Mouse (Mus musculus) granulocyte monocyte progenitor cell, adult 5-6 weeks (primary cell): ENCODE results near the gene Ano8. TPM values are rescaled to one million over a fixed set of nuclear protein-coding genes. Genes with fewer than 3 reads are reported as not detected.
"Not testable (repeated sequence)": the region's sequence is repeated elsewhere in the genome, so short reads cannot be mapped to it uniquely, and the experiment has no call there.

Experiments
- ATAC-seq: replicated peaks from 2 replicates; pipeline ENCODE4 v1.8.0; 2016; ENCODE audit warnings: mild to moderate bottlenecking, moderate TSS enrichment, inconsistent platforms; ENCODE audit not compliant: poor library complexity, severe bottlenecking
- total RNA-seq, 2 experiments: library from RNA; stranded (forward) in 1 of 2; stranded (reverse) in 1 of 2; fragments of 200-712, 200-1000 nt in 1 of 2; fragments of >200 nt in 1 of 2; fragmentation: Nextera tagmentation in 1 of 2; gene quantifications; 2 replicates each; pipeline ENCODE4 v1.2.3; 2014 to 2017

Ano8 gene
- total RNA-seq (2014; fragmentation: Nextera tagmentation), result 0.43 and 2.5 TPM in 2 replicates
- total RNA-seq (2017), result 1.9 and 4.5 TPM in 2 replicates

DNA sequence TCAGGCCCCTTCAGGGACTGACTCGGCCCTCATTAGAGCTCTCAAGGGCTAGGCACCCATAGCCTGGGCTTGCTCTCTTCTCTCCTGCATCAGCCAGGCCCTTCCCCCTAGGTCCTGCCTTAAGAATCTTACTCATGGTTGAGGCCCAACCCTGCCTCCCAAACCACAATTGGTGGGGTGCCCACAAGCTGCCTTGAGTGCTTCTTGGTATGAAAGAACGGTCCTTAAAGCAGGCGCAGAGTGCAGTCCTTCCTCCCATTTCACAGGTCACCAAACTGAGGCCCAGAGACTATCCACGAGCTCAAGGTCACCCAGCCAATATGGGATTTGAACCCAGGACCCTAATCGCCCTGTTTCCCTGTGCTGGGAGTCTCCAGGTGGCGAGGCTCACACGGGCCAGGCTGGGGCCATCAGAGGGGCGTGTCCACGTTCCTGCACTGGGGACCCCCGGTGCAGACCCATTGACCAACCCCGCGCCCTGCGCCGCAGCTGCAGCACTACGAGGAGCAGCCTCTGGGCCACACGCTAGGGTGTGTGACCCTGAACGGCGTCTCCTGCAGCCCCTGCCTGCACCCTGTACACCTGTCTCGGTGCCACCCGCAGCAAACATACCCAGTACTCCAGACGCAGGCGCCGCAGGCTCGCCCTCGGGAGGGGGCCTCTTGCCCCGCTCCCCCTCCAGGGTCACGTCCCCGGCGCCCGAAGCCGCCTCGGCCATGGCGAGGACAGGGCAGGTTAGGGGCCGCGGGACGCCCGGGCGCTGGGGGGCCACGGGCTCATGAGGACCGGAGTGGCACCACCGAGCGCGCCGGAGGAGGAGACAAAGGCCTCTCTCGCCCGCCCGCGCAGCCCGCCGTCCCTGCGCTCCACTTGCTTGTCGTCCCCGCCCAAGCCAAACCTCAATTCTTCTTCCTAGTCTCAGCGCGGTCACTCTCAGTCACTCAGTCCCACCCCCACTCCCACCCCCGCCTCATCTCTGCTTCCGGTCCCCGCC is at the start of gene Ano8:
Gene Ano8, minus strand, starts transcription at position 822 of the 994 bp plus-strand sequence.
- peak; percentile 48 for ATAC-seq

DNA sequence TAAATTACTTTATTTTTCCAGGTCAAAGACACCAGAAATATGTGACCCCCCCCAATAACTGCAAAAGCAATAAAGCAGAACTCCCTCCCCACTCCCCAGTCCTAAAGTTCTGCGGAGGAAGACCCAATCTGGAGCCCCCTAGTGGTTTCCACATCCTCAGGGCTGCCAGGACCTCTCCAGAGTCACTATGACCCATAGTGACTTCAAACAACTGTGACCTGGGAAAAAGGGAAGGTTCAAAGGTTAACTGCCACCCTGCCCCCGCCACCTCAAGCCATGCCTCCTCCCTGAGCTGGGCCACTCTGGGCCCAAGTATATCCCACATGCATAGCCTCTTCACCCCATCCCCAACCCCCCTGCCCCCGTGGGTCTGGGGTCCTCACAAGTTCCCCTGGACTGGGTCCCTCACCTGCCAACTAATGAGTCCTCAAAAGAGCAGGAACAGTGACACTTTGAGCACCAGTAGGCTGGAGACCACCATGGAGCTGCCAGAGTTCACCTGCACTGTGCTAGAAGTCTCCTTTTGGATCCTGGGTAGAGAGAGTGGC is 48.6 kb upstream of the Ano8 start:
- ATAC-seq, result no peak

DNA sequence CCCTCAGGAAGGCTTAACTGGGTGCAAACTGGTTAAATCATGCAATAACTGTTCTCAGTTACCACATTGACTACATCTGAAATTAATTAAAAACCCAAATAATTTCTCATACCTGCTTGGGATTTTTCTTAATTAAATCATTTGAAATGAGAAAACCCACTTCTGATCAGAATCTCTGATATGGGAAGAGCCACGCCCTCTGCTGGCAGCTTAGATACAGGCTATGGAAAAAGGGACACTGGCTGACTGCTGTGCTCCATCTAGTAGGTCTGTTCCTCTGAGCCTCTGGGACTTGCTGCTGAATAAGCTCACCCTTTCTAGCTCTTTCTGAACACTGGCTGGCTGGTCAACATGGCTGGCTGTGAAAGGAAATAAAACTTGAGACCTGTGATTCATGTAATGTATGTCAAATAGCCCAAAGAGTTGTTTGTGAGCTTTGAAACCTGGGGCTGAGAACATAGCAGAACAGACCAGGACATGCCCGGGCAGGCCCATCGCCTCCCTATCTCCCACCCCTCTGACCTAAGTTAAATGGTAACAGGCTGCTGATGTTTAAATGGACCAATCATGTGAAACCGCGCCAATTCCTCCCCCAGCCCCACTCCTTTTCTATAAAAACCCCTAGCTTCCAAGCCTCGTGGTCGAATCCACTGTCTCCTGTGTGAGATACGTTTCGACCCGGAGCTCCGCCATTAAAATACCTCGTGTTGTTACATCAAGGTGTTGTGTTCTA is 45.1 kb upstream of the Ano8 start:
- not testable (repeated sequence) for ATAC-seq

DNA sequence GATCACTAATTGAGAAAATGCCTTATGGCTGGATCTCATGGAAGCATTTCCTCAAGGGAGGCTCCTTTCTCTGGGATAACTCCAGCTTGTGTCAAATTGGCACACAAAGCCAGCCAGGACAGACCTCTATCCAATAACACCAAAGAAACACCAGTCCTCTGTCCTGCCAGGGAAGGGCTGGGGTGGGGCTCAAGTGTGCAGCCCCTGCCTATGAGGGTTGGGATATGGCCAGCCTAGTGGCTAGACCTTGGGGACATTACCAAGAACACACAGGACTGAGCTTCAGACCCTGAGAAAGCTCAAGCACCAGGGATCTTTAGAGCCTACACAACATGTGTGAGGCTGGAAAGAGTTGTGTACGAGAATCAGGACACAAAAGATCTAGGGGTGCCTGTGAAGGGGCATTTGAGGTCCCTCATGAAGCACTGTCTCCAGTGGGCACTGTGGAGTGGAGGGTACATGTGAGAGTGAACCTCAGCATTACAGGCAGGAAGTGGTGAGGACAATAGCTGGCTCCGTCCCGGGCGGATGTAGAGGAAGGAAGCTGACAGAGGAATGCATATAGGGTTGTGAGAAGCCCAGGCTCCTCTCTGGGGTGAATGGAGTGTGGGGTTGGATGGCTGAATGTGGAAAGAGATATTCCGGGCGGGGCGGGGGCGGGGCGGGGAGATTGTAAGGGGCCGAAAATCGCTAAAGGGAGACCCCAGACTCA is 42.8 kb upstream of the Ano8 start:
- ATAC-seq, result peak; percentile 93

DNA sequence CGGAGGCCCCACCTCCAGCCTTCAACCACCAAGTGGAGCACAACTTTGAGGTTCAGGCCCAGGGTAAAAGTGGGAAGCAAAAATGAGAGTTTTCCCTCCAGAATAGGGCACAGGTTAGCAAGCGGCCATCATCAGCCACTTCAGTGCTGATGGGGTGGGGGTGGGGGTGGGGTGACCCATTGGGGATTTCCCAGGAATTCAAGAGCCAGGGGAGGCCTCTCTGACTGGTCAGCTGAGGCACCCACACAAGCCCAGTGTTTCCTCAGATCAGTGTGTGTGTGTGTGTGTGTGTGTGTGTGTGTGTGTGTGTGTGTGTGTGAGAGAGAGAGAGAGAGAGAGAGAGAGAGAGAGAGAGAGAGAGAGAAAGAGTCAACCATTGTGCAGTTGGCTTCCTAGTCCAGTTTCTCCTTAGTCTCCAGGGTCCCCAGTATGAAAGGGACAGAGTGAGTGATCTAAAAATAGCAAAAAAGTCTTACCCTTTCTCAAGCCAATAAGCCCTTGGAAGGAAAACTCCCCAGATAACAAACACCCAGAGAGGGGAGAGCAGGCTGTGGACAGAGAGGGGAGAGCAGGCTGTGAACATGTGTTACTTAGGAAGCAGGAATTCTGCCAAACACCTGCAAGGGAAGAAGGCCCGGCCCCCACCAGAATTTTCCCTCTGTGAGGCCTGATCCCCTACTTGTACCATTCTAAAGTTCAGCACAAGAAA is 41.6 kb upstream of the Ano8 start:
- ATAC-seq, result no peak

DNA sequence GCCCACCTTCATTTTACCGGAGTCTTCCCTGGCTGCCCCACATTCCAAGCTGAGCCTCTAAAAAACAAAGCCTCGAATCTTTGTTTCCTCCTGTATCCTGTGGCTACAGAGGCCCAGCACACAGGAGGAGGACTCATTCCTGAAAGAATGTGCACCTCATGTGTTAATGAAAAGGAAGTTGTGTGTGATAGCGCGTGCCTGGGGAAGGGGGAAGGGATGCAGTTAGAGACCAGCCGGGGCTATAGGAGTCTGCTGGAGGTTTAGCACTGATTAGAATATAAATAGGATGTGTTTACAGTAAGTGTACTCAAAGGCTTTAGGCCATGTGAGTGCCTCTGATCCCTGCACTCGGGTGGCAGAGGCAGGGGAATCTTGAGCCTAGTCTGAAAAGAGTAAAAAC is 40.5 kb upstream of the Ano8 start:
- ATAC-seq, result no peak

DNA sequence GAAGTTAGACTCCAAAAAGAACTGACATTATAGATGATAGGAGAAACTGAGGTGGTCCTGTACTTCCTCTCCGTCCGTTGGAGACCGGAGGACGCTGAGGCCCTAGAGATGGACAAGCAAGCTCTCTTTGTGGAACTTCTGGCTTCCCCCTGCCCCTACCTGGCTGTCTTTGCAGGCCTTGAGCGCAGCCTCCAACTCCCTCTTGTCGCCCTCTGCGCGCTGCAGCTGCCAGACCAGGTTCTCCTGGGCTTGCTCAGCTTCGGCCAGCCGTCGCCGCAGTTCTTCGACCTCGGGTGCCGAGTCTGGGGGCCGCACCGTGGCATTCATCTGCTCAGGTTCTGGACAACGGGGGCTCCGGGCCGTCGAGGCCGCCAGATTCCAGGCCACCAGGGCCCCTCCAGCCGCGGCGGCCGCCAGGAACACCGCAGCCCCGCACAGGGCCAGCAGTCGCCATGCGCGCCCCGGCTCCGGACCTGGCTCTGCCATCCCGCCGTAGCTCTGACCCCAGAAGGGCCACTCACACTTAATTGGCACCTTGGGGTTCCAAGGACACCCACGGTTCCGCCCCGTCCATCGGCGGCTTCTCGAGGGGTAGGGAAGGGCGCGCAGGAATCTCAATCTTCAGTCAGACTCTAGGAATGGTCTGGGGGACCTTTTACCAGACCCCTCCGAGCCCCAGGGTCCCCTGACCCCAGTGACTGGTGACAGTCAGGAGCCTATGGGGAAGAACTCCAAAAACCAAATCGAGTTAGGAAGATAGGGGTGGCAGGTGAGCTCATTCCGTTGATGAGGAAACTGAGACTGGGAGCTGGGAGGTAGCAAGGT is 39.7 kb upstream of the Ano8 start, which contains the start of gene Ccdc194:
Gene Ccdc194, minus strand, starts transcription at position 486 of the 825 bp plus-strand sequence.
- ATAC-seq, result no peak

DNA sequence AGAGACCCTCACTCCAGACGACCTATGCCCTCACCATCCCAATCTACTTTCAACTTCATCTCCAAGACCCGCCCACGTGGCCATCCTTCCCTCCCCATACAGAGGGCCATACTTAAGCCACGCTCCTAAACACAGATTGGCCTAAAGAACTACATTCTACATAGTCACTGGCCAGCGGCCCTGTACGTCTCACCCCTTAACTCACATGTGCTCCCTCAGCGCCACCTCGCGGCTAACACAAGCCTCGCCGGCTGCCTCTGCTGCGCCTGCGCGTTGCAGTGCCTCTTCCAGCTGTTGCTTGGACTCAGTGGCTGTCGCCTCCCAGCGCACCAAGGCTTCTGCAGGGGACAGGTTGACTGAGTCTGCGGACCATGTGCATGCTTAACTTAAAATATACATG is 35.9 kb upstream of the Ano8 start:
- peak; percentile 98 for ATAC-seq

DNA sequence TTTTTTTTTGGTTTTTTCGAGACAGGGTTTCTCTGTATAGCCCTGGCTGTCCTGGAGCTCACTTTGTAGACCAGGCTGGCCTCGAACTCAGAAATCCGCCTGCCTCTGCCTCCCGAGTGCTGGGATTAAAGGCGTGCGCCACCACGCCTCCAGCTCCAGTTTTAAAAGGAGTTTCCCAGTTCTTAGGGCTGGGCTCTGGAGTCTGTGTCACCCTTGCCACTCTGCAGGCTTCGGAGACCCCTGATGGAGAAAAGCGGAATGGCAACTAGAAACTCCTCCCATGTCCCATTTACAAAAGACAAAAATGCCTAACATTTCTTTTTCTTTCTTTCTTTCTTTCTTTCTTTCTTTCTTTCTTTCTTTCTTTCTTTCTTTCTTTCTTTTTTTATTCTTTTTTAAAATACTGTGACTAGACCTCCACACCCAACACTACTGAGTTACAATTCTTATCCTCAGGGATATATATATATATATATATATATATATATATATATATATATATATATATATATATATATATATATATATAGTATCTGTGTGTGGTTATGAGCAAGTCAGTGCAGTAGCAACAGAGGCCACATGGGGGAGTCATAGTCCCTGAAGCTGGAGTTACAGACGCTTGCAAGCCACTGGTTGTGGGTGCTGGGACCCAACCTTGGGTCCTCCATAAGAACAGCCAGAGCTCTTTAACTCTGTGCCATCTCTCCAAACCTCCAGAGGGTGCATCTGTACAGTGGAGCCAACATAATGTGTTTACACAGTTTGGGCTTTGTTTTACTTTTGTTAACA is 33.5 kb upstream of the Ano8 start:
- ATAC-seq, result peak; percentile 61

DNA sequence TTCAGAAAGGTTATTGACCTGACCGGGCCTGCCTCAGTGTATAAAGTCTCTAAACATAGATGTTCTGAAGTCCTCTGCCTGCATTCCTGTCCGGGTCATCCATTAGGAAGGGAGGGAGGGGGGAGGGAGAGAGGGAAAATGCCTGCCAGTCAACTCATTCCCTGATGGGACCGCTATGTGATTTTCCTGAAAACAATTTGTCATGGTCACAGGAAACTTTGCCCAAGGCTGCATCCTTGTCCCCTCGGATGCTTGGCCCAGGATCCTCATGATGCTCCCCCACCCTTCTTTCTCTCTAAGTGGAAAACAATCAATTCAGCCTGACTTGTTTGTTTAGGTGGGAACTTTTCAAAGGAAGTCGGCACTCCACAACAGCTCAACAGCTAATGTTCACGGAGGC is 31.0 kb upstream of the Ano8 start:
- no peak for ATAC-seq

DNA sequence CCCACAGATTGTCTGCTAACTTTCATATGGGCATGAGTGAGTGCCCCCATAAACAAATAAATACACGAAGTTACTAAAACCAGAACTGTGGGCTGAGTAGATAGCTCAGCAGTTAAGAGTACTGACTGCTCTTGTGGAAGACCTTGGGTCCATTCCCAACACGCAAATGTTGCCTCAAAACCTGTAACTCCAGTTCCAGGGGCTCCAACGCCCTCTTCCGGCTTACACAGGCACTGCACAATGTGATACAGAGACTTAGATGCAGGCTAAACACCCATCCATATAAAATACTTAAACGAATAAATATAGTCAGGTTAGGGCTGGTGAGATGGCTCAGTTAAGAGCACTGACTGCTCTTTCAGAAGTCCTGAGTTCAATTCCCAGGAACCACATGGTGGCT is 29.3 kb upstream of the Ano8 start:
- ATAC-seq, result no peak

DNA sequence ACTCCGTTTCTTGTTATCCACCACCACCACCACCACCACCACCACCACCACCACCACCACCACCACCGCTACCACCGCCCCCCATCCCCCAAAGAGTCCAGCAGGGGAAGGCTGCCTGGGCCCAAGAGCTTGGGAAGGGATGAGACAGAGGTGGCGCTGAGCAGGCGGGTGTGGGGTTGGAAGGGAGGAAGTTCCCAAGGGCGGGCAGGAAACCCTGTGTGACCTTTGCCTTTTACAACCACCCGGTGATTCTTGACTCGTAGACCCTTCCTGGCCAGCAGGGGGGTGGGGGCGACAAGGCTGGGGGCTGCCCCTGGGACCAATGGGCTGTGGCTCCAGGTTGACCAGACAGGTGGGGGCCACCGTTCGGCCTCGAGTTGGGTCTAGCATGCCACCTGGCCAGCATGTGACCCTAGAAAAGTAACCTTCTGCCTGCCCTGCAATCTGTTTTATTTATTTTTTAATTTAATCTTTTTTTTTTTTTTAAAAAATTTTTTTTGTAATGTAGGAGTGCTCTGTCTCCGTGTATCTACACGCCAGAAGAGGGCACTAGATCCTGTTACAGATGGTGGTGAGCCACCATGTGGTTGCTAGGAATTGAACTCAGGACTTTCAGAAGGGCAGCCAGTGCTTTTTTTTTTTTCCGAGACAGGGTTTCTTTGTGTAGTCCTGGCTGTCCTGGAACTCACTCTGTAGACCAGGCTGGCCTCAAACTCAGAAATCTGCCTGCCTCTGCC is 27.4 kb upstream of the Ano8 start:
- ATAC-seq, result 0 out of 2 replicates have a peak, but pooled peaks have one; percentile 34

DNA sequence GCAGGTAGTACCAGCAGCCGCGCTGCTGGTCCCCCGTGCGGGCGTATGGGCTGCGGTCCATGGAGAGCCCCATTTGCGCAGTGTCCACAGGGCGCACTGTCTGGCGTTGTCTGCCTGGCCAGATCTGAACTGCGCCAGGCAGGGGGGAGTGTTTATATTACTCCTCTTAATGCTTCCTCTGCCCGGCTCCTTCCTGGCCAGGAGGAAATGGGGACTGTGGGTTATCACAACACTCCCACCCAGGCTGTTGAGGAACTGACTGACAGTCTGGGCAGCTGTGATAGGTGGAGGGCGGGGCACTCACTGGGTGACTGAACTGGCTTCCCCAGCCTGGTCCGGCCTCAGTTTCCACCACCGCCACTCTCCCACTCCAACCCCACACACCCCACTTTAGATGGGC is 25.9 kb upstream of the Ano8 start, which contains the start of gene Plvap:
Gene Plvap, minus strand, starts transcription at position 109 of the 400 bp plus-strand sequence.
- ATAC-seq, result peak; percentile 84

DNA sequence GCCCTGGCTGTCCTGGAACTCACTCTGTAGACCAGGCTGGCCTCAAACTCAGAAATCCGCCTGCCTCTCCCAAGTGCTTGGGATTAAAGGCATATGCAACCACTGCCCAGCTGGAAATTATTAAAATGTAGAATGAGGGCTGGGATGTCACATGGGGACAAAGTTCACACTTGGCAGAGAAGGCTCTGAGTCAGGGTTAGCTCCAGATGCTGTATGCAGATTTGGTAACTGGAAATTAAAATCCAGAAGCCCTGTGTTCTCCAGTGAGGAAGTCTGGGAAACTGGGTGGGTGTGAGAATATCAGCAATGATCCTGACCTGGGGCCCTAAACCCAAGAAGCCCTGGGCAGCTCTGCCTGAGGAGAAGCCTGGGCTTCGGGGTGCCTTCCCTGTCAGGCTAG is 23.6 kb upstream of the Ano8 start:
- ATAC-seq, result no peak

DNA sequence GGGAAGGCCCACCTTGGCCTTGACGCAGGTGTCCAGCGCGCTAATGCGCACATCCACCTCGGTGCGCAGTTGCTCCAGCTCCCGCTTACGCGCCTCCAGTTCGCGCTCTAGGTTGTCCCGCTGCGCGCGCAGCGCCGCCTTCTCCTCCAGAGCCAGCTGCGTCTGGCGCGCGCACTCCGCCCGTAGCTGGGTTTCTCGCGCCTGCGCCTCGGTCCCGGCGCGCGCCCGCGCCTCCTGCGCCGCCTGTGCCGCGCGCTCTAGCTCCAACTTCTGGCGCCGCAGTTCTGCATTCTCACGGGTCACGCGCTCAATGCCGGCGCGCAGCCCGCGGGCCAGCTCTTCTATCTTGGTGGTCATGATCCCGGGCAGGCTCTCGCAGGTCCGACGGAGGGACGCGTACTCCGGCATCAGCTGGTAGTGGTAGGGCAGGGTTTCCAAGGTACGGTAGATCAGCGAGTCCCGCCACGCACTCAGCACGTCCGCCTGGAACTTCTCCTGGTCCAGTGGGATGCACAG is 21.9 kb upstream of the Ano8 start:
- ATAC-seq, result peak; percentile 68

DNA sequence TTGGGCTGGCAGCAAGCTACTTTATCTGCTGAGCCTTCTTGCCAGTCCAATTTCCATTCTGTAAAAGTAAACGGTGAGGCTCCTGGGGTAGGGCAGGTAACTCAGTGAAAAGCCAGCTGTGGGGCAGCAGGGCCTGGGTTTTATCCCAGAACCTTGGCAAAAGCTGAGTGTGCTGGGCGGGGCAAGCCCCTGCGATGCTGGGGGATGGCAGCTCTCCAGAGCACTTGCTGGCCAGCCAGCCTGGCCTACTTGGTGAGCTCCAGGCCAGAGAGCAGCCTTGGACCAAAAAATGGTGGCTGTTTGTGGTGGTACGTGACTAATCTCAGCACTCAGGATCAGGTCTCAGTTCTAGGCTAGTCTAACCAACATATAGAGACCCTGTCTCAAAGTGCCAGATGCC is 20.2 kb upstream of the Ano8 start:
- no peak for ATAC-seq

DNA sequence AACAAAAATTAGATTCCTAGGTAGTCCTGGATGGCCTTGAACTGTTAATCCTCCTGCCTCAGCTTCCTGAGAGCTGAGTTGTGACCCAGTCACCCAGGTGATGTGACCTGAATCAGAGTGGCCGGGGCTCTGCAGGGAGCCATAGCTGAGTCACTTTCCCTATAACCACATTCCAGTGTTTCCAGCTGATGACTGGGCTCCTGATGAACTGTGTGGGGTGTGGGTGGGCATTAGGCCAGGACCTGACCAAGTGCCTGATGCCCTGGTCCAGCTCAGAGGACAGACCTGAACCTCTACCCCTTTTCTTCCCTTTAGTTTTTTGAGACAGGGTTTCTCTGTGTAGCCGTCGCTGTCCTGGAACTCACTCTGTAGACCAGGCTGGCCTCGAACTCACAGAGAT is 19.6 kb upstream of the Ano8 start:
- ATAC-seq, result no peak
